Mouse (Mus musculus) neural tube, embryonic 11.5 days (tissue): Measurements from ENCODE around the gene Tnc. TPM values are rescaled to one million over a fixed set of nuclear protein-coding genes. Genes with fewer than 3 reads are reported as not detected.

Source experiments
- ATAC-seq: fragments of 200-750 bp; cut with Nextera tagmentation; 2 replicates; pipeline ENCODE4 v1.8.0; 2017; ENCODE audit warnings: moderate number of reproducible peaks, mild to moderate bottlenecking, moderate TSS enrichment, moderate library complexity; ENCODE audit not compliant: insufficient read depth, low FRiP score, low TSS enrichment
- DNase-seq: peaks from one replicate; pipeline ENCODE4 v3.0.0-alpha.2; 2015; ENCODE audit warnings: low spot score
- H3K27ac ChIP-seq: fragments of 300-500 bp; sonication (generic); 2 replicates; pipeline ENCODE4 v1.5.1; 2014; ENCODE audit warnings: low read depth, mild to moderate bottlenecking, low read length
- H3K27me3 ChIP-seq: fragments of 300-500 bp; sonication (generic); 2 replicates; pipeline ENCODE4 v1.6.1; 2014; ENCODE audit warnings: mild to moderate bottlenecking, low read length, mixed read lengths; ENCODE audit not compliant: control insufficient read depth, insufficient read depth
- H3K36me3 ChIP-seq: fragments of 300-500 bp; sonication (generic); 2 replicates; pipeline ENCODE4 v1.6.1; 2014; ENCODE audit warnings: mild to moderate bottlenecking, low read length, moderate library complexity, mixed read lengths; ENCODE audit not compliant: control insufficient read depth, insufficient read depth
- H3K4me1 ChIP-seq: fragments of 300-500 bp; sonication (generic); 2 replicates; pipeline ENCODE4 v1.6.1; 2014; ENCODE audit warnings: low read length, mixed read lengths; ENCODE audit not compliant: control insufficient read depth, insufficient read depth
- H3K4me2 ChIP-seq: fragments of 300-500 bp; sonication (generic); 2 replicates; pipeline ENCODE4 v1.6.1; 2014; ENCODE audit warnings: low read depth, mild to moderate bottlenecking, moderate library complexity
- H3K4me3 ChIP-seq: fragments of 300-500 bp; sonication (generic); 2 replicates; pipeline ENCODE4 v1.5.1; 2014; ENCODE audit warnings: low read depth, low read length
- H3K9ac ChIP-seq: fragments of 300-500 bp; sonication (generic); 2 replicates; pipeline ENCODE4 v1.6.1; 2014; ENCODE audit warnings: mild to moderate bottlenecking, low read length
- H3K9me3 ChIP-seq: fragments of 300-500 bp; sonication (generic); 2 replicates; pipeline ENCODE4 v1.6.1; 2016; ENCODE audit warnings: low read length; ENCODE audit not compliant: control insufficient read depth
- WGBS: fragments of 180-500 bp; shearing (Covaris S2); extraction: QIAGEN DNeasy Blood & Tissue Kit; methylation state at CpG from one replicate; pipeline ENCODE4 v1.1.7; 2014; 5-methylcytosine and 5-hydroxymethylcytosine counted together
- polyA plus RNA-seq: library from polyadenylated mRNA; unstranded; fragments of >200 nt; fragmentation: Nextera tagmentation; extraction: Ambion mirVana; gene quantifications from 2 replicates; pipeline ENCODE4 v1.2.1, GENCODE M21; 2014

The Tnc gene
- polyA plus RNA-seq, 1 experiment from 2014 or later: 7.2 TPM

DNA sequence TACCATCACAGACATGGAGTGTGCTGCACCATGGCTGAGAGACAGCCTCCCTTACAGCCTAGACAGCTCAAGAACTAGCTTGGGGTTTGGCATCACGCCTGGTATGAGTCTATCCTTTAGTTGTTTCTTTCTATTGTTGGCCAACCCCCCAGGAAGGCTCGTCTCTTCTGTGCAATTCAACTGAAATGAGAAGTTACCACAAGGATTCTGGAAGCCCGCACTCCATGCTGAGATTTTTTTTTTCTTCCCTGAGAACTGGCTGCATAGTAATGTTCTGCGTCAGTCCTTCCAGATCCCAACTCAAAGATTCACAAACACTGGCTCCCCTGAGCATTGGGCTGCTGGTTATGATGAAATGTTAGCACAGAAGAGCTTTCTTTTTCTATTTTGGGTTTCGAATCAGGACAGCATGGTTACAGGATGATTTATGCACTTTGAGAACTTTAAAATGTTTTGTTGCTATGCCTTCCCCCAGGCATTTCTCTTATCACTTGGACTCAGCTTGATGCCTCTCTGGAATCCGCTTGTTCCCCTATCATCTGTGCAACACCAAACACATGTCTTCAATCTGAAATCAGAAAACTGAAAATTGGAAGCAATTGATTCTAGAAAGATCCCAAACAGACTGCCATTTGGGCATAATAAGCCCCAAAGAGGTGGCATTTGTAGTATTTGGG, 29.7 kb upstream of the Tnc start:
- ATAC-seq: no peak
- Histone ChIP-seq H3K36me3 (no peaks in the 10 kb centered on the region), H3K9ac (no peak overlapping the region), H3K4me2 (no peak overlapping the region), H3K27me3 (no peaks in the 10 kb centered on the region), H3K4me3 (no peak overlapping the region), H3K27ac (no peak overlapping the region), H3K9me3 (no peaks in the 10 kb centered on the region), H3K4me1 (no peaks in the 10 kb centered on the region)
- WGBS: 82% methylated on average over 6 of the region's 6 CpGs
- no peak for DNase-seq

DNA sequence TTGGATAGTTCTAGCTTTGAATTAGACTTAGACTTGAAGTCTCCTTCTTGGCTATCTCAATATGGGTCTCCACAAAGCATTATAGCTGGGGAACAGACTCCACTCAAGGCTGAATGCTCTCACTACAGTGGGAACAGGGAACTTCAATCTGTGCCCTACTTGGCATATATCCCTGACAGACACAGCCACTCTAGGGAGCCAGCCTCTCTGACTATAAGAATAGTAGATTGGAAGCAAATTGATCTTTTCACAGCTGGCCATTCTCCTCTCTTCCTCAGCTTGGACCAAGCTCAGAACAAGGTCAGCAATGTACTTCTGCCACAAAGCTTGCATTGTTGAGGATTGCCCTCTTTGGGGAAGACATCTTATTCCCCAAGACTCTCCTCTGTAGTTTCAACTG, 27.9 kb upstream of the Tnc start:
- Histone ChIP-seq H3K4me1 (no peaks in the 10 kb centered on the region), H3K4me2 (no peak overlapping the region), H3K36me3 (no peaks in the 10 kb centered on the region), H3K9me3 (no peaks in the 10 kb centered on the region), H3K27ac (no peak overlapping the region), H3K4me3 (no peak overlapping the region), H3K27me3 (no peaks in the 10 kb centered on the region), H3K9ac (no peak overlapping the region)
- no peak for DNase-seq
- ATAC-seq: no peak

DNA sequence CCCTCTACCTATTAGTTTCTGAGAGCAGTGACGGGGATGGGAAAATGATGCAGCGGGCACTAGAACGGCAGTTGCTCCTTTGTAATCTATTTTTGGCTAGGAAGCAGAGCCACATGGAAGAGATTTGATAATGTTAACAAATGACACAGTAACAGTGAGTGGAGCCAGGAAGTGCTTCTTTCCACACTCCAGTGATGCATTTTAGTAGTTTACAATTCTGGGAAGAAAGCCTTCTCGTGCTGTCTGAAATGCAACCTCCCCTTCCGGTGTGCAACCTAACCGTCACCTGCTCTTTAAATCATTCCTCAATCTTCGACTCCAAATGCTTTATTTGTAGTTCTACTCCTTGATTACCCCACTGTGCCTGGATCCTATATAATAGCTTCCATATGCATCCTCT, 20.6 kb upstream of the Tnc start:
- Histone ChIP-seq H3K4me1 (no peaks in the 10 kb centered on the region), H3K9me3 (no peaks in the 10 kb centered on the region), H3K9ac (no peak overlapping the region), H3K27me3 (no peaks in the 10 kb centered on the region), H3K27ac (no peak overlapping the region), H3K36me3 (no peaks in the 10 kb centered on the region), H3K4me2 (no peak overlapping the region), H3K4me3 (no peak overlapping the region)
- DNase-seq (no peak), ATAC-seq (no peak)
- 71% methylated on average over 7 of the region's 7 CpGs for WGBS

DNA sequence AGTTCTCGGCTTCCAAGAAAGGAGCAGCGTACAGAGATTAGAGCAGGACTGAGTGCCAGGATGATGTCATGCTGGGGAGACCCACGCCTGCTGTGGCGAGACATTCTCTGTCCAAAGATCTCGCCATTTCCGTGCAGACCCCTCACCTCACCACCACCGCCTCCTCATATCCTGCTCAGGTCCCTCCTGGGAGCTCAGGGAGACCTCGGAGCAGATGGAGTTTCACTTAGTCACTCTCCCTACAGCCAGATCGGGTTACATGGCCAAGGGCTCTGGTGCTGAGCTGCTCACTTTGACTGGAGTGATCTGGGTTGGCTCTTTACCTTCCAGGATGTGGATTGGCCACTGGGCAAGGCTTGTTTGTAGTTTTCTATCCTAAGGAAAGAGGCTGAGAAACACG, 18.5 kb upstream of the Tnc start:
- Histone ChIP-seq H3K4me3 (no peak overlapping the region), H3K36me3 (no peaks in the 10 kb centered on the region), H3K27me3 (no peaks in the 10 kb centered on the region), H3K4me2 (no peak overlapping the region), H3K9ac (no peak overlapping the region), H3K4me1 (no peaks in the 10 kb centered on the region), H3K9me3 (no peaks in the 10 kb centered on the region), H3K27ac (no peak overlapping the region)
- DNase-seq (no peak), ATAC-seq (no peak)
- WGBS: 41% methylated on average over 10 of the region's 10 CpGs

DNA sequence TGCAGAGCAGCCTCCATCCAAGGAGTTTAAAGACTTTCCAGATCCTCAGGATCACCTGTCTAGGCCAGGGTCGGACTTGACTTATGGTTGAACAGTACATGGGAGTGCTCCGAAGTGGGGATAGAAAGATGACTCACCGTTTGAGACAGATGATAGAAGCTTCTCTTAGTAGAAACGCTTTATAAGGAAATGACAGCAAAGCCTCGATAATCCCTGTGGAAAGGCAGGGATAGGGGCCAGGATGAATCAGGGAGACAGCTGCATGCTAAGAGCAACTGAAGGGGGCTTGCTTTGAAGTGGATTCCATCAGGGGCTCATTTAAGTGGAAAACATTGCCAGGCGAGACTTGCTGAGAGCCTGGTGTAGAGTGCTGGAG, 12.0 kb upstream of the Tnc start:
- Histone ChIP-seq H3K4me1 (no peaks in the 10 kb centered on the region), H3K9me3 (no peaks in the 10 kb centered on the region), H3K9ac (no peak overlapping the region), H3K27ac (no peak overlapping the region), H3K4me3 (no peak overlapping the region), H3K27me3 (no peaks in the 10 kb centered on the region), H3K4me2 (no peak overlapping the region), H3K36me3 (no peaks in the 10 kb centered on the region)
- no peak for DNase-seq
- WGBS: 70% methylated on average over 6 of the region's 6 CpGs
- no peak for ATAC-seq

DNA sequence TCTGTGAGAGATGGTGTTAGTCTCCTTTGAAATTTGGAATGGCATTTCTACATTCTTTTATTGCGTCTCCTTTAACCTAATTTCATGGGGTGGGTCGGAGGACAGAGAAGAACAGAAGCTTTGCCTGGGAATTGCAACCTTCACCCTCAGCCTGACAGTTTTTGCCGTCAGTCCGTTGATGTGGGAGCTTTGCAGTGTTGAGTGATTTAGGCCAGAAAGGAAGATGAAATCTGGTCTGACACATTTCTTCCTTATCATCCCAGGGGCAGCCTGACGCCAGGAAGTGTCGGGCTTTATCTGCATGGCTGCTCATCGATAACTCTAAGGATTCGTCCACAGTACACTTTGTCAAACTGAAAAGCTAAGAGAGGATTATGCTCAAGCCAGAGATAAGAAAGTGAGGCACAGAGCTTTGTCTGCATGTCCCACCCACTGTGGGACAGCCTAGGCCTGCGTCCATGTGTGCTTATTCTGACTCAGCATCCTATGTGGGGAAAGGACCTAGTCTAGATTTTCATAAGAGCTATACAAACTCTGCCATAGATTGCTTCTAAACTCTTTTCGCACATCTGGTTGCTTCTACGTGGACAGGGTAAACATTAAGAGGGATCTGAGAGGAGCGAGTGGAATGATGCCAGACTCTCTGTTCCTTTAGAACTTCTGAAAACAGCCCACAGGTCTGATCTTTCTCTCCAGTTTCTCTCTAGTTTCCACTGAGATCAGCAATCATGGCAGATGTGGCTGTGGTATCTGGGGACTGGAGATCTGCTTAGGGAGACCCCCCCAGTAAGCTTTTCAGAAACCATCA, 11.4 kb upstream of the Tnc start:
- Histone ChIP-seq H3K9ac (no peak overlapping the region), H3K36me3 (no peaks in the 10 kb centered on the region), H3K4me3 (no peak overlapping the region), H3K27ac (no peak overlapping the region), H3K27me3 (no peaks in the 10 kb centered on the region), H3K9me3 (no peaks in the 10 kb centered on the region), H3K4me2 (no peak overlapping the region), H3K4me1 (no peaks in the 10 kb centered on the region)
- WGBS: 84% methylated on average over 12 of the region's 12 CpGs
- DNase-seq (no peak), ATAC-seq (no peak)

DNA sequence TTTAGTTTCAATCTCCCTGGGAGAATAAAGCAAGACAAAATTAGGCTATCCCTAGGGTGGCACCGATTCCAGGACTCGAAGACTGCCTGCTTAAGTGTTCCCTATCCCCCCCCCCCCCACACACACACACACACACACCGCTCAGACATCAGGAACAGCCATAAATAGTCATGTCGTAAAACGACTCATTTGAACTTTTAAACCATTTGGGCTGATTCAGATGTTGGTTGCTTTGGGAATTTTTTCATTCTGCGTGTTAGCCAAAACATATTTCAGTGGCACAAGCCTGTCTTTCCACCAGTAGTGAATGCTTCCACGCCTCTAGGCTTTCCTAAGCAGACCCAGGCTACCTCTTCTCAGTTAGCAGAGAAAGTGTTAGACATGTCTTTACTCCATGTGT, 1.4 kb upstream of the Tnc start:
- Histone ChIP-seq H3K4me2 (no peak overlapping the region), H3K36me3 (no peaks in the 10 kb centered on the region), H3K27me3 (peaks cover 2% of the 10 kb centered on the region; the same call in 1 of the 2 replicates), H3K4me3 (no peak overlapping the region), H3K9me3 (no peaks in the 10 kb centered on the region), H3K4me1 (no peaks in the 10 kb centered on the region), H3K9ac (no peak overlapping the region), H3K27ac (no peak overlapping the region)
- DNase-seq (no peak), ATAC-seq (no peak)
- 48% methylated on average over 7 of the region's 7 CpGs for WGBS

DNA sequence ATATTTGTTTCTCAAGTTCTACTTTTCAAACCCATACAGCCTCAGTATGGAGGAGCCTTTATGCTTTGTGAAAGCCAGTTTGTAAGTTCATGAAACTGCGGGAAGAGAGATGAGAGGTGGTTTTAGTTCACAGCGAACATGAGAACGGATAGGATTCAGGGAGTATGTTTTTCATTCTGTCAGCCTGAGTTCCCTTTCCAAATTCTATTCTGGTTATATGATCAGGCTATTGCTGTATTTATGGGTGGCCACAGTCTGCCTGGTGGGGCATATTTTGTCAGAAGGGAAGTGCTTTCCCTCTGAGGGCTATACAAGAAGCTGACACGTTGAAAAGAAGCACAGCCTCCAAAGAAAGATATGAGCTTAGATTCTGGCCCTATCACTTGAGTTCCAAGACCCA, 2.9 kb downstream of the Tnc start:
- Histone ChIP-seq H3K9me3 (no peaks in the 10 kb centered on the region), H3K4me3 (no peak overlapping the region), H3K4me1 (no peaks in the 10 kb centered on the region), H3K36me3 (no peaks in the 10 kb centered on the region), H3K9ac (no peak overlapping the region), H3K27me3 (peaks cover 2% of the 10 kb centered on the region; the same call in 1 of the 2 replicates), H3K27ac (no peak overlapping the region), H3K4me2 (no peak overlapping the region)
- ATAC-seq: no peak
- WGBS: 86% methylated on average over 4 of the region's 4 CpGs
- no peak for DNase-seq

DNA sequence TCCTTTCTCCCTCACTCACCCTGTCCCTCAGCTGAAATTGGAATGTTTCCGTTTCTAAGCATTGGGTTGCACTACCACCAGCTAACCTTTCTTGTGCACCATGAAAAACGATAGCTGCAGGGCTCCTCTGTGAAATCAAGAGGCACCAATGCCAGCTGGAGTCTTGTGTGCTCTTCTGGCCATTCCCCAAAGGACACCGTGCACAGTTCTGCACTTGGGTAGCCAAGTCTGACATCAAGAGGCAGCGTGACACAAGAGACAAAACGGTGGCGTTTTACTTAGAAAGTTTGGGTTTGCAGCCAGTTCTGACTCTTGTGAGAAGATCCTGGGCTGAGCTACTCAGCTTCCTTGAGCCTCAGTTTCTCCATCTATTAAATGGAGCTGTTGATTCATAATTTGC, 3.4 kb downstream of the Tnc start:
- no peak overlapping the region for H3K4me3 ChIP-seq
- no peak overlapping the region for H3K9ac ChIP-seq
- no peak for DNase-seq
- no peak for ATAC-seq
- H3K4me2 ChIP-seq: no peak overlapping the region
- H3K27ac ChIP-seq: no peak overlapping the region
- peaks cover 2% of the 10 kb centered on the region; the same call in 1 of the 2 replicates for H3K27me3 ChIP-seq
- WGBS: 81% methylated on average over 6 of the region's 6 CpGs
- no peaks in the 10 kb centered on the region for H3K4me1 ChIP-seq
- H3K36me3 ChIP-seq: no peaks in the 10 kb centered on the region
- no peaks in the 10 kb centered on the region for H3K9me3 ChIP-seq
